Mouse (Mus musculus) liver, embryonic 11.5 days (tissue): ENCODE data around the gene Gm45062. TPM values are rescaled to one million over a fixed set of nuclear protein-coding genes. Genes with fewer than 3 reads are reported as not detected.

ENCODE experiments used
- ATAC-seq: fragments of 200-750 bp; cut with Nextera tagmentation; replicated peaks from 2 replicates; pipeline ENCODE4 v1.8.0; 2017; ENCODE audit warnings: moderate number of reproducible peaks, mild to moderate bottlenecking, moderate TSS enrichment, moderate library complexity; ENCODE audit not compliant: low FRiP score
- DNase-seq: peaks from one replicate; pipeline ENCODE4 v3.0.0-alpha.2; 2017; ENCODE audit warnings: low spot score
- H3K27ac ChIP-seq: fragments of 300-500 bp; sonication (generic); 2 replicates; pipeline ENCODE4 v1.5.1; 2014; ENCODE audit warnings: mild to moderate bottlenecking, low read depth, low read length, control low read depth
- H3K27me3 ChIP-seq: fragments of 300-500 bp; sonication (generic); replicated peaks from 2 replicates; pipeline ENCODE4 v1.6.1; 2014; ENCODE audit warnings: low read length, mixed read lengths; ENCODE audit not compliant: control insufficient read depth, insufficient read depth
- H3K36me3 ChIP-seq: fragments of 300-500 bp; sonication (generic); 2 replicates; pipeline ENCODE4 v1.6.1; 2014; ENCODE audit warnings: mild to moderate bottlenecking, low read length, moderate library complexity, mixed read lengths; ENCODE audit not compliant: control insufficient read depth, insufficient read depth
- H3K4me1 ChIP-seq: fragments of 300-500 bp; sonication (generic); replicated peaks from 2 replicates; pipeline ENCODE4 v1.6.1; 2014; ENCODE audit warnings: low read length, mixed read lengths; ENCODE audit not compliant: control insufficient read depth, insufficient read depth
- H3K4me2 ChIP-seq: fragments of 300-500 bp; sonication (generic); 2 replicates; pipeline ENCODE4 v1.6.1; 2014; ENCODE audit warnings: mild to moderate bottlenecking, control low read depth, moderate library complexity
- H3K4me3 ChIP-seq: fragments of 300-500 bp; sonication (generic); 2 replicates; pipeline ENCODE4 v1.5.1; 2014; ENCODE audit warnings: low read depth, low read length, control low read depth
- H3K9ac ChIP-seq: fragments of 300-500 bp; sonication (generic); 2 replicates; pipeline ENCODE4 v1.6.1; 2014; ENCODE audit warnings: low read depth, low read length, control low read depth
- H3K9me3 ChIP-seq: fragments of 300-500 bp; sonication (generic); 2 replicates; pipeline ENCODE4 v1.6.1; 2016; ENCODE audit warnings: low read length, inconsistent platforms, mixed read lengths; ENCODE audit not compliant: control insufficient read depth
- WGBS: fragments of 180-500 bp; shearing (Covaris S2); extraction: QIAGEN DNeasy Blood & Tissue Kit; methylation state at CpG from one replicate; pipeline ENCODE4 v1.1.7; 2014; 5-methylcytosine and 5-hydroxymethylcytosine counted together
- polyA plus RNA-seq: library from polyadenylated mRNA; unstranded; fragments of >200 nt; fragmentation: Nextera tagmentation; extraction: Ambion mirVana; gene quantifications from 2 replicates; pipeline ENCODE4 v1.2.1, GENCODE M21; 2014

Gene Gm45062
- polyA plus RNA-seq, 1 experiment from 2014 or later: 3.9 TPM

DNA sequence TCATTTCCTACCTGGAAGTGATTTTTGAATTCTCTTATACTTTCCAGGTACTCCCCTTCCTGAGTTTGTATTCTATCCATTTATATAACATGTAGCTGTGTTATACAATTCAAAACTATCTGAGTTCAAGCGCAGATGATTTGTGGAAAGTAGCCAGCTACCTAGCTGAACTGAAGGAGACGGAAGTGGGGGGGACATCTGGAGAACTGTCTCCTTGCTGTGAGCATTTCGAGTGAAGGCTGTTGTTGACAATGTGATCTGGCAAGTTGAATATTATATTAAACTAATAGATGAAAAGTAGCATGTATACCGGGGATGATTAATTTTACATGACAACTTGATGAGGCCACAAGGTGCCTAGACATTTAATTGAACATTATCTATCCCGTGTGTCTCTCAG lies 196.3 kb downstream of the Gm45062 start:
- H3K4me3 ChIP-seq: no peak overlapping the region
- no peaks in the 10 kb centered on the region for H3K4me1 ChIP-seq
- DNase-seq (no peak), ATAC-seq (no peak)
- no peak overlapping the region for H3K9ac ChIP-seq
- H3K9me3 ChIP-seq: no peaks in the 10 kb centered on the region
- H3K4me2 ChIP-seq: no peak overlapping the region
- WGBS: 81% methylated on average over 5 of the region's 5 CpGs
- H3K27ac ChIP-seq: no peak overlapping the region
- no peaks in the 10 kb centered on the region for H3K27me3 ChIP-seq
- H3K36me3 ChIP-seq: no peaks in the 10 kb centered on the region

GRCm38 (mm10) chr6:8458596-8458995 lies 199.3 kb downstream of the Gm45062 start:
- no peaks in the 10 kb centered on the region for H3K27me3 ChIP-seq
- H3K36me3 ChIP-seq: no peaks in the 10 kb centered on the region
- H3K9me3 ChIP-seq: no peaks in the 10 kb centered on the region
- 92% methylated on average over 4 of the region's 4 CpGs for WGBS
- no peak overlapping the region for H3K4me2 ChIP-seq
- H3K9ac ChIP-seq: no peak overlapping the region
- ATAC-seq: no peak
- H3K4me3 ChIP-seq: no peak overlapping the region
- no peak for DNase-seq
- H3K4me1 ChIP-seq: no peaks in the 10 kb centered on the region
- no peak overlapping the region for H3K27ac ChIP-seq

- WGBS: 87% methylated on average over 2 of the region's 2 CpGs
- no peak for DNase-seq
- H3K4me3 ChIP-seq: no peak overlapping the region
- no peak overlapping the region for H3K4me2 ChIP-seq
- ATAC-seq: no peak
- H3K36me3 ChIP-seq: no peaks in the 10 kb centered on the region
- no peaks in the 10 kb centered on the region for H3K27me3 ChIP-seq
- no peaks in the 10 kb centered on the region for H3K4me1 ChIP-seq
- no peaks in the 10 kb centered on the region for H3K9me3 ChIP-seq
- no peak overlapping the region for H3K9ac ChIP-seq
- no peak overlapping the region for H3K27ac ChIP-seq
These were observed 203.2 kb downstream of the Gm45062 start for GRCm38 (mm10) chr6:8462447-8462846.

GRCm38 (mm10) chr6:8465388-8465787 lies 206.1 kb downstream of the Gm45062 start:
- H3K27me3 ChIP-seq: no peaks in the 10 kb centered on the region
- H3K4me3 ChIP-seq: no peak overlapping the region
- H3K27ac ChIP-seq: no peak overlapping the region
- no peak overlapping the region for H3K4me2 ChIP-seq
- DNase-seq (no peak), ATAC-seq (no peak)
- WGBS: 86% methylated on average over 1 of the region's 1 CpGs
- no peaks in the 10 kb centered on the region for H3K36me3 ChIP-seq
- H3K9ac ChIP-seq: no peak overlapping the region
- H3K9me3 ChIP-seq: no peaks in the 10 kb centered on the region
- no peaks in the 10 kb centered on the region for H3K4me1 ChIP-seq

GRCm38 (mm10) chr6:8465985-8466384 lies 206.7 kb downstream of the Gm45062 start:
- Histone ChIP-seq H3K9ac (no peak overlapping the region), H3K27ac (no peak overlapping the region), H3K4me2 (no peak overlapping the region), H3K27me3 (no peaks in the 10 kb centered on the region), H3K4me1 (no peaks in the 10 kb centered on the region), H3K36me3 (no peaks in the 10 kb centered on the region), H3K4me3 (no peak overlapping the region), H3K9me3 (no peaks in the 10 kb centered on the region)
- no peak for ATAC-seq
- 72% methylated on average over 5 of the region's 5 CpGs for WGBS
- no peak for DNase-seq

DNA sequence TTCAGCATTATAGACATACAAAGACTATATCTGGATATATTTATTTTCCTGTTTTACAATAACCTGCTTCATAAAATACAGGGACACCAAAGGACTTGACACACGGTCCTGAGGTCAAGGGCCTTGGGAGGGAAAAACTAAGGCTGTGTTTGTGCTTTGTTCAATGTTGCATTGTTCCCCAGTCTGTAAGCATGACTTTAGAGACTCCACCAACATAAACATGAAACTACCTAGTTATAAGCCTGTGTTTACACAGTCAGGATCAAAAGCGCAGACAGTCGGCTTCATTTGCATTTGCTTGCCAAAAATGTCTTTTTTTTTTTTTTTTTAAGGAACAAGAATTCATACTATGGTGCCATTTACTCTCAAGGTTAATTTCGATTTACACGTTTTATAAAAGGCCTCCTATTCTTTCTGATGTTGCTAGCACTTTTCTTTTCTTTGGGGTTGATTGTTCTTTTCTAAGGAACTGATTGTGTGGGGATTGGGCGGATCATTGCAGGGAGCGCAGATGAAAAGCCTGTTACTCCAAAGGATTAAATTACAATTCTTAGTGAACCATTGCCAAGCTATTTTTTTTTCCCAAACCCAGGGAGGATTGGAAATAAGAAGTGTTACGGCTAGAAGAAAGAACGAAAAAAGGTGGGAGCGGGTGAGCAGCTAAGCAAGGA lies 208.6 kb downstream of the Gm45062 start:
- Histone ChIP-seq H3K27me3 (no peaks in the 10 kb centered on the region), H3K36me3 (no peaks in the 10 kb centered on the region), H3K27ac (no peak overlapping the region), H3K4me3 (no peak overlapping the region), H3K9ac (no peak overlapping the region), H3K4me2 (no peak overlapping the region), H3K9me3 (no peaks in the 10 kb centered on the region), H3K4me1 (no peaks in the 10 kb centered on the region)
- DNase-seq (no peak), ATAC-seq (no peak)
- 81% methylated on average over 10 of the region's 10 CpGs for WGBS

DNA sequence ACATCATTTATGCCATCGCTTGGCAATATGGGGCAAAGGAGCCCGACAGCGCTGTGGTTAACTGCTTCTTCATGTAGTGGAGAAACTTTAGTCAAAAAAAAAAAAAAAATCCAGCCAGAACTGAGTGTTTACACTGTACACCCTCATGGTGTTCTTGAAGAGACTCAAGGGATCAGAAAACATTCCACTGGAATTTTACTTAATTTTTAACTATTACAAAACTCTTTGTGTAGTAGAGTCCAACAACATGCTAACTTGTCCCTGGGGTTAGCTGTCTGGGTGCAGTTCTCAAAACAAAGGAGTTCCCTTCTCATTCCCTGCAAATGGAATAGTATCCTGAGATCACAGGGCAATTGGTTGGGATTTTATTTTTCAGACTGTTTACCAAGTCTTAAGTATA lies 210.7 kb downstream of the Gm45062 start:
- Histone ChIP-seq H3K27me3 (no peaks in the 10 kb centered on the region), H3K36me3 (no peaks in the 10 kb centered on the region), H3K9me3 (no peaks in the 10 kb centered on the region), H3K4me2 (no peak overlapping the region), H3K9ac (no peak overlapping the region), H3K4me1 (no peaks in the 10 kb centered on the region; the same call in 1 of the 2 replicates), H3K27ac (no peak overlapping the region), H3K4me3 (no peak overlapping the region)
- no peak for DNase-seq
- 91% methylated on average over 3 of the region's 3 CpGs for WGBS
- no peak for ATAC-seq

GRCm38 (mm10) chr6:8472125-8472524 lies 212.9 kb downstream of the Gm45062 start:
- H3K4me2 ChIP-seq: no peak overlapping the region
- no peak overlapping the region for H3K27ac ChIP-seq
- H3K4me3 ChIP-seq: no peak overlapping the region
- no peaks in the 10 kb centered on the region for H3K9me3 ChIP-seq
- H3K27me3 ChIP-seq: no peaks in the 10 kb centered on the region
- WGBS: 76% methylated on average over 3 of the region's 3 CpGs
- no peaks in the 10 kb centered on the region for H3K36me3 ChIP-seq
- no peak overlapping the region for H3K9ac ChIP-seq
- no peak for DNase-seq
- no peak for ATAC-seq
- no peaks in the 10 kb centered on the region; the same call in 1 of the 2 replicates for H3K4me1 ChIP-seq

GRCm38 (mm10) chr6:8472915-8473314 lies 213.7 kb downstream of the Gm45062 start:
- no peak overlapping the region for H3K27ac ChIP-seq
- ATAC-seq: no peak; the same call in 1 of the 2 replicates

More at GRCm38 (mm10) chr6:8472915-8473314, 213.7 kb downstream of the Gm45062 start:
- no peak overlapping the region for H3K9ac ChIP-seq
- 41% methylated on average over 5 of the region's 5 CpGs for WGBS
- H3K4me2 ChIP-seq: no peak overlapping the region
- no peak for DNase-seq
- no peaks in the 10 kb centered on the region for H3K9me3 ChIP-seq
- H3K4me3 ChIP-seq: no peak overlapping the region
- no peaks in the 10 kb centered on the region for H3K27me3 ChIP-seq
- no peaks in the 10 kb centered on the region for H3K36me3 ChIP-seq
- no peaks in the 10 kb centered on the region; the same call in 1 of the 2 replicates for H3K4me1 ChIP-seq
